Mouse (Mus musculus): ENCODE data around the gene 0610012G03Rik.

DNA sequence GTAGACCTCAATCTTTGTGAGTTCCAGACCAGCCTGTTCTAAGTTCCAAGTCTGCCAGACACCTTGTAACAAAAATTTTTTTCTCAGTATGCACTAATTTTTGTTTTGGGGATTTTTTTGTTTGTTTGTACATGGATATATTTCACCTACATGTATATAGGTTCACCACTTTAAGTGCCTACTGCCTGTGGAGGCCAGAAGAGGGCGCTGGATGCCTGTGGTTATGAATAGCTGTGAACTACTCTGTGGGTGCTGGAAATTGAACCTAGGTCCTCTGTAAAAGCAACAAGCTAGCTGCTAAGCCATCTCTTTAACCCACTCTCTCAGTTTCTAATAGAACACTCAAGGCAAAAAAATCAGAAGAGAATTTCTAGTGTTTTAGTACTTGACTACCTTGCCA, 43.7 kb upstream of the 0610012G03Rik start:
- TF ChIP-seq ZNF384 (IDR thresholded peaks at IDR 0.05; ENCODE audit: low read depth, low read length) (no peak), ZC3H11A (IDR thresholded peaks at IDR 0.05; ENCODE audit: borderline replicate concordance, low read depth, low read length) (no peak), MAFK (IDR thresholded peaks at IDR 0.05; ENCODE audit: insufficient read depth, low read depth, low read length) (no peak)

All from ES-E14 (cell line).